Mouse (Mus musculus) layer of hippocampus, adult 8-10 months (tissue): Measurements from ENCODE around the gene Trak2. TPM values are rescaled to one million over a fixed set of nuclear protein-coding genes. Genes with fewer than 3 reads are reported as not detected.
A peak's percentile ranks its signal among the peaks of the same experiment; 100 is the strongest.
"Not testable (repeated sequence)": the region's sequence is repeated elsewhere in the genome, so short reads cannot be mapped to it uniquely, and the experiment has no call there.

Experiments
- DNase-seq, 2 experiments: peaks; one replicate each; pipeline ENCODE4 v3.0.0; 2022; ENCODE audit warnings: low spot score in 2 of 2
- total RNA-seq, 4 experiments: library from RNA; stranded (reverse); gene quantifications; 2 replicates each; pipeline ENCODE4 v1.2.4; 2022

Trak2 gene
- total RNA-seq, 4 experiments from 2014 or later = 107 to 129 (median 113) TPM

- DNase-seq = no peak
Observed at GRCm38 (mm10) chr1:58953686-58954434, 19.4 kb downstream of the Trak2 start.

GRCm38 (mm10) chr1:58952997-58953396 lies 20.2 kb downstream of the Trak2 start:
- DNase-seq = no peak

- no peak for DNase-seq
Observed at GRCm38 (mm10) chr1:58952526-58952925, 20.7 kb downstream of the Trak2 start.

- DNase-seq = no peak
Observed at GRCm38 (mm10) chr1:58951841-58952240, 21.4 kb downstream of the Trak2 start.

GRCm38 (mm10) chr1:58950899-58951648 lies 22.2 kb downstream of the Trak2 start:
- DNase-seq = no peak

GRCm38 (mm10) chr1:58949561-58950106 lies 23.6 kb downstream of the Trak2 start:
- no peak for DNase-seq

GRCm38 (mm10) chr1:58946718-58947117 lies 26.5 kb downstream of the Trak2 start:
- DNase-seq = no peak

- DNase-seq = no peak
Observed at GRCm38 (mm10) chr1:58945960-58946670, 27.1 kb downstream of the Trak2 start.

- no peak for DNase-seq
Observed at GRCm38 (mm10) chr1:58945523-58945922, 27.7 kb downstream of the Trak2 start.

GRCm38 (mm10) chr1:58937606-58938099 lies 35.6 kb downstream of the Trak2 start:
- DNase-seq = no peak

GRCm38 (mm10) chr1:58936746-58937605 lies 36.3 kb downstream of the Trak2 start:
- no peak for DNase-seq

GRCm38 (mm10) chr1:58926664-58927063 lies 46.6 kb downstream of the Trak2 start:
- no peak for DNase-seq

- no peak for DNase-seq
Observed at GRCm38 (mm10) chr1:58917566-58917965, 55.7 kb downstream of the Trak2 start.

- peak in 1 of 2 experiments; percentile 6 for DNase-seq
Observed at GRCm38 (mm10) chr1:58909636-58910272, 63.5 kb downstream of the Trak2 start.

GRCm38 (mm10) chr1:58903681-58904080 lies 69.5 kb downstream of the Trak2 start:
- DNase-seq = no peak

GRCm38 (mm10) chr1:58897561-58897960 lies 75.7 kb downstream of the Trak2 start:
- peak in 1 of 2 experiments; percentile 12 for DNase-seq

- not testable (repeated sequence) for DNase-seq
Observed at GRCm38 (mm10) chr1:58892386-58892785, 80.8 kb downstream of the Trak2 start.

- not testable (repeated sequence) for DNase-seq
Observed at GRCm38 (mm10) chr1:58891481-58892170, 81.6 kb downstream of the Trak2 start.

GRCm38 (mm10) chr1:58890697-58891290 lies 82.4 kb downstream of the Trak2 start:
- not testable (repeated sequence) for DNase-seq
